Mouse (Mus musculus): Measurements from ENCODE around the gene Col5a2. TPM values are rescaled to one million over a fixed set of nuclear protein-coding genes. Genes with fewer than 3 reads are reported as not detected.
"Not testable (repeated sequence)": the region's sequence is repeated elsewhere in the genome, so short reads cannot be mapped to it uniquely, and the experiment has no call there.

The Col5a2 gene
- 2.1 and 2.8 TPM in 2 replicates for polyA plus RNA-seq (2012; rRNA removed)

DNA sequence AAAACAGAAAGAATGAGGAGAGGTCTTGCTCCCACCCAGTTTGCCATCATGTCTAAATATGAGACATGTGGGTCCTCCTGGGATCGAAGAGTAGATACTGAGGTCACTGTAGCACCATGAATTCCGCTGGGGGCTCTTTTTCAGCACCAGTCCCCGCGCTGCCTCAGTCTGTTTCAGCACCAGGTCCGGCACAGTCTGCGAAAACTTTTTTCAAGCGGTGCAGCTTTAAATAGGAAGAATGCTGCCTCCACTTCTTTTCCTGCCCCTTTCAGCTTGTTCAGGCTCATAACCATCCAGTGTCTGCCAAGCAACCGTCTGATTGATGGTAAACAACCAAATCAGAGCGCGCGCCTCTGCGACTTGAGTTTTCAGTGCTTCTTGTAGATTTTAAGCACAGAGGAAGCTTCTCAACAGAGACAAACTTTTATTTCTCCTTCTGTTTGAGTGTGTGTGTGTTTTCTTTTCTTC, at the start of gene Col5a2:
Gene Col5a2 (minus strand): TSS at position 418 of the 468 bp plus-strand sequence.
- no peaks in the 10 kb centered on the region for H3K4me1 ChIP-seq (ENCODE audit: control insufficient read depth, insufficient read depth, low read length)
- TF ChIP-seq CTCF (IDR thresholded peaks at IDR 0.05; ENCODE audit: extremely low read depth, insufficient read depth, low read length) (no peak), POLR2A (IDR thresholded peaks at IDR 0.05; ENCODE audit: extremely low read depth, insufficient read depth, low read length) (no peak)
- H3K27ac ChIP-seq (ENCODE audit: insufficient read depth, low read length): no peak within 1 kb of the TSS
- peak within 1 kb of the TSS; percentile 0 for H3K4me3 ChIP-seq (ENCODE audit: insufficient read depth, low read length)

DNA sequence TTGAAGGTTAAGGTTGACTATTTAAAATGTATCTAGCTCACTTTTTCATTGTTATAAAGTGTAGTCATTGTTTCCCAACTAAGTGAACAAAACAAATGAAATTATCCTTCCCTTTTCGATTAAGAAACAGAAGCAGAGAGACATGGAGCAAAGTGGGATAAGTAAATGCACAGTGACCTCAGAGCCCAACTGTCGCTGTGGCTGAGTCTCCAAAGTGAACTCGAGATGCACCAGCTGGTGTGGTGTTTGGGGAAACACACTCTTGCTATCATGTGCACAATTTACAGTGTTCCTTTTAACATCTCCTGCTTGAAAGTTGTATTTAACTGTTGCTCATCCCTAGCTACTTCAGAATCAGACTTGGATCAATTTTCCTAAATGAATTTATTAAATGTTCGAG, 47.4 kb upstream of the Col5a2 start:
- H3K4me1 ChIP-seq (ENCODE audit: control insufficient read depth, insufficient read depth, low read length): no peaks in the 10 kb centered on the region
- TF ChIP-seq POLR2A (IDR thresholded peaks at IDR 0.05; ENCODE audit: extremely low read depth, insufficient read depth, low read length) (no peak), CTCF (IDR thresholded peaks at IDR 0.05; ENCODE audit: extremely low read depth, insufficient read depth, low read length) (no peak)
- H3K4me3 ChIP-seq (ENCODE audit: insufficient read depth, low read length): no peak overlapping the region
- no peak overlapping the region for H3K27ac ChIP-seq (ENCODE audit: insufficient read depth, low read length)

DNA sequence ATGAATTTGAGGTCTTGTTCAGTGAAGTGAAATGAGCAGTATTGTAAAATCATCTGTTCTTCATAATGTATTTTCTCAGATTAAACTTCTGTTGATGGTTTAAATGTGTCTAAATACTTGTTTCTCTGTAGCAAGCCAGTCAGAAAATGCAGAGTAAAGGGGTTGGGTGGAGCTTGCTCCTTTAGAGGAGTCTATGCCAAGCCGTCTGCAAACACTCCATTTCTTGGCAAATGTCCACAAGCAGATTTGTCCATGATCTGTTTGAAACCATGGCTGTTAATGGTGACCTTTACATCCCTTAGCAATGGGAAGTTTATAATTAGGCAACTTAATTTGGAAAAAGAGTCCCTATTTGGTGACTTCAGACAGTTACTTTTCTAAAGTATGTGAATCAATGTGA, 38.8 kb upstream of the Col5a2 start:
- H3K4me3 ChIP-seq (ENCODE audit: insufficient read depth, low read length): no peak overlapping the region
- H3K4me1 ChIP-seq (ENCODE audit: control insufficient read depth, insufficient read depth, low read length): no peaks in the 10 kb centered on the region
- no peak overlapping the region for H3K27ac ChIP-seq (ENCODE audit: insufficient read depth, low read length)
- TF ChIP-seq POLR2A (IDR thresholded peaks at IDR 0.05; ENCODE audit: extremely low read depth, insufficient read depth, low read length) (no peak), CTCF (IDR thresholded peaks at IDR 0.05; ENCODE audit: extremely low read depth, insufficient read depth, low read length) (no peak)

DNA sequence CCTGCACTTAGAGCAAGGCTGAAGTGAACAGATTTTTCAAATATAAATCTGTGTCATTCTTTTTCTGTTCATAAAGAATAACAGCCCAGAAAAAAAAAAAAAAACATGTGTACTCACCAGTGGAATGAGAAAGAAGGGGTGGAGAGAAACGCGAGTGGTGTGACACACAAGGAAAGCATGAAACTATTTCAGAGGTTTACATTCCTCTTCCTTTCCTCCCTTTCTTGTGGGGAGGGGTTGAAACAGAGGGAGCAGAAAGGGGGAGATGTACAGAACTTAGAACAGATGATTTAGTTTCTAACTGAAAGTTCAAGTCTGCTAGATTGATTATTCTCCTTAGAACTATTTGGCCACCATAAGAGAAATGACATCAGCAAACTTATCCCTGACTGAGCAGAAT, 38.1 kb upstream of the Col5a2 start:
- TF ChIP-seq POLR2A (IDR thresholded peaks at IDR 0.05; ENCODE audit: extremely low read depth, insufficient read depth, low read length) (no peak), CTCF (IDR thresholded peaks at IDR 0.05; ENCODE audit: extremely low read depth, insufficient read depth, low read length) (no peak)
- Histone ChIP-seq H3K27ac (ENCODE audit: insufficient read depth, low read length) (no peak overlapping the region), H3K4me3 (ENCODE audit: insufficient read depth, low read length) (no peak overlapping the region), H3K4me1 (ENCODE audit: control insufficient read depth, insufficient read depth, low read length) (no peaks in the 10 kb centered on the region)

- no peak overlapping the region for H3K27ac ChIP-seq (ENCODE audit: insufficient read depth, low read length)
- H3K4me1 ChIP-seq (ENCODE audit: control insufficient read depth, insufficient read depth, low read length): no peaks in the 10 kb centered on the region
- TF ChIP-seq CTCF (IDR thresholded peaks at IDR 0.05; ENCODE audit: extremely low read depth, insufficient read depth, low read length): no peak
- TF ChIP-seq POLR2A (IDR thresholded peaks at IDR 0.05; ENCODE audit: extremely low read depth, insufficient read depth, low read length): no peak
- H3K4me3 ChIP-seq (ENCODE audit: insufficient read depth, low read length): no peak overlapping the region
Observed at GRCm38 (mm10) chr1:45531486-45531885, 28.4 kb upstream of the Col5a2 start.

DNA sequence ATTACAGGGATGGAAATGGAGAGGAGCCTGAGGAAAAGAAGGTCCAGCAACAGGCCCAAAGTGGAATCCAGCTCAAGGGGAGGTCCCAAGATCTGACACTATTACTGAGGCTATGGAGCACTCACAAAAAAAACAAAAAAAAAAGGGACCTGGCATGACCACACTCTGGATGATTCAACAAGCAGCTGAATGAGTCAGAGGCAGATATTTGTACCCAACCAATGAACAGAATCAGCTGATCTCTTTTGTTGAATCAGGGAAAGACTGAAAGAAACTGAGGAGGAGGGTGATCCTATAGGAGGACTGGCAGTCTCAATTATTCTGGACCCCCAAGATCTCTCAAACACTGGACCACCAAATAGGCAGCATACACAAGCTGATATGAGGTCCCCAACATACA, 24.4 kb upstream of the Col5a2 start:
- not testable (repeated sequence) for H3K4me3 ChIP-seq (ENCODE audit: insufficient read depth, low read length); H3K27ac ChIP-seq (ENCODE audit: insufficient read depth, low read length); H3K4me1 ChIP-seq (ENCODE audit: control insufficient read depth, insufficient read depth, low read length)

DNA sequence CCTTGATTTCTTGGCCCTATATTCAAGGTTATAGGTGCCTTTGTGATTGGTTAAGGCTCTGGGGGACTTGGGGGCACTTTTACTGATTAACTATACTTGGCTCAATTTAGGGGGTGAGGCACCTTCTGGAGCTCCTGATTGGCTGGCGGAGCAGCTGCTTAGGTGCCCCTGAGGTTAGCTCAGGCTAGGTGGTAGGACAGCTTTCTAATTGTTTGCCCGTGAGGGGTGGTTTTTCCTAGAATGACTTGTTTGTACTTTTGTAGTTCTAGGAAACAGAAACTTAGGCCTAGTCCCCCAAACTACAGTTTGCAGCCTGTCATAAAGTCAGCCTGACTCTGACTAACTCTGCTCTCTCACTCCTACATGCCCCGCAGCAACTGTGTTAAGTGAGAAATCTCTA, 20.5 kb upstream of the Col5a2 start:
- Histone ChIP-seq H3K4me3 (ENCODE audit: insufficient read depth, low read length) (no peak overlapping the region), H3K4me1 (ENCODE audit: control insufficient read depth, insufficient read depth, low read length) (no peaks in the 10 kb centered on the region), H3K27ac (ENCODE audit: insufficient read depth, low read length) (no peak overlapping the region)
- no peak for TF ChIP-seq CTCF (IDR thresholded peaks at IDR 0.05; ENCODE audit: extremely low read depth, insufficient read depth, low read length)

DNA sequence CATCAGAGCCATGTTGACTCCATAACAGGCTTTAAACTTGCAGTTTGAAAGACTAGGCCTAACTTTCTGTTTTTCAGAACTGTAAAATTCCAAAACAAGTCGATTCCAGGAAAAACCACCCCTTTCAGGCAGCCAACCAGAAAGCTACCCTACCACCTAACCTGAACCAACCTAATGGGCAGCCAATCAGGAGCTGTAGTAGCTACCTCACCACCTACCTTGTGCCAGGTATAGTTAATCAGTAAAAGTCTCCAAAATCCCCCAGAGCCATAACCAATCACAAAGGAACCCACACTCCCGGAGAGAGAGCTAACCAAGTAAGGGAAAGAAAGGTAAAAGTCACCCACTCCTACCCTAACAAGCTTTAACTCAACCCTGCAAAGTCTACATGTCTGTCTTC, 18.4 kb upstream of the Col5a2 start:
- no peak overlapping the region for H3K4me3 ChIP-seq (ENCODE audit: insufficient read depth, low read length)
- TF ChIP-seq CTCF (IDR thresholded peaks at IDR 0.05; ENCODE audit: extremely low read depth, insufficient read depth, low read length) (no peak), POLR2A (IDR thresholded peaks at IDR 0.05; ENCODE audit: extremely low read depth, insufficient read depth, low read length) (no peak)
- H3K4me1 ChIP-seq (ENCODE audit: control insufficient read depth, insufficient read depth, low read length): no peaks in the 10 kb centered on the region
- no peak overlapping the region for H3K27ac ChIP-seq (ENCODE audit: insufficient read depth, low read length)

DNA sequence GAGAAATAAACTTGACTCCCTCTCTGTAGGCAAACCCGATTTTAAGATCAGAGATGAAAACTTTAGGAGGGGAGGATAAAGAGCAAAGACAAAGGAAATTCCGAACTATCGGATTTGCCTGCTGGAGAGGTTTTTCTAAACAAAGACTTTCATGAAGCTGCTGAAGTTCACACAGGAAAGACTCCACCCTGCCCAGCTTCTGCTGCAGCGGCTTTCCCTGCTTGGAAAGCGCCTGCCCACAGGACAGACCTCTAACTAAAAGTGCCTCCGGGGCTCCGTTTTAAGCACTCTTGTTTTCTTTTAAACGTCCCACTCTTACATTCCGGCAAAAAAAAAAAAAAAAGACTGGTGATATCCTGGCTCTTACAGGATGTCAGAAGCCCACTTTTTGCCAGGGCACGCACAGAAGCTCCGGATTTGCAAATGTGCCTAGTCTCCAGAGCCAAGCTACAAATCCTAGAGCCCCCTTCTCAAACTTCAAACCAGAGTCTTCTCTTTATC, 791 bp downstream of the Col5a2 start:
- no peak overlapping the region for H3K27ac ChIP-seq (ENCODE audit: insufficient read depth, low read length)
- no peaks in the 10 kb centered on the region for H3K4me1 ChIP-seq (ENCODE audit: control insufficient read depth, insufficient read depth, low read length)
- H3K4me3 ChIP-seq (ENCODE audit: insufficient read depth, low read length): peak overlapping the region; percentile 0; the same call in 1 of the 2 replicates
- TF ChIP-seq CTCF (IDR thresholded peaks at IDR 0.05; ENCODE audit: extremely low read depth, insufficient read depth, low read length): no peak
- no peak for TF ChIP-seq POLR2A (IDR thresholded peaks at IDR 0.05; ENCODE audit: extremely low read depth, insufficient read depth, low read length)

DNA sequence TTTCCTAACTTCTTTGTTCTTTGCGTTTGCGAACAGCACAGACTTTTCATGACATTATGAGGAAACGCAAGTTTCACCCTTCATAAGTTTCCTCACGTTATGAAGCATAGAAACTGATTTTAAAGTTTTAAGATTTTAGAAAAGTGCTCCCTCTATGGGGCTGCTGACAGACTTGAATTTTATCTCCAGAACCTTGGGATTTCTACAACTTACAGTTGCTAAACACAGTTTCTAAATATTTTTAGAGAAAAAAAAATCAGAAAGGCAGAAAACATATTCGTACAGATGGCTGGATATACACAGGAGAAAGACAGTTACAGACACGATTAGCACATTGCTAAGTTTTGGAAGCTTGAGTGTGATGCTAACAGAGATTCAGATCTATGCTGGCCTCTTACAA, 1.6 kb downstream of the Col5a2 start:
- Histone ChIP-seq H3K4me3 (ENCODE audit: insufficient read depth, low read length) (no peak overlapping the region), H3K27ac (ENCODE audit: insufficient read depth, low read length) (no peak overlapping the region), H3K4me1 (ENCODE audit: control insufficient read depth, insufficient read depth, low read length) (no peaks in the 10 kb centered on the region)
- TF ChIP-seq POLR2A (IDR thresholded peaks at IDR 0.05; ENCODE audit: extremely low read depth, insufficient read depth, low read length): no peak
- no peak for TF ChIP-seq CTCF (IDR thresholded peaks at IDR 0.05; ENCODE audit: extremely low read depth, insufficient read depth, low read length)

- no peak for TF ChIP-seq POLR2A (IDR thresholded peaks at IDR 0.05; ENCODE audit: extremely low read depth, insufficient read depth, low read length)
- no peak for TF ChIP-seq CTCF (IDR thresholded peaks at IDR 0.05; ENCODE audit: extremely low read depth, insufficient read depth, low read length)
- no peaks in the 10 kb centered on the region for H3K4me1 ChIP-seq (ENCODE audit: control insufficient read depth, insufficient read depth, low read length)
- H3K27ac ChIP-seq (ENCODE audit: insufficient read depth, low read length): no peak overlapping the region
Observed at GRCm38 (mm10) chr1:45500456-45500855, 2.6 kb downstream of the Col5a2 start.

More at GRCm38 (mm10) chr1:45500456-45500855, 2.6 kb downstream of the Col5a2 start:
- H3K4me3 ChIP-seq (ENCODE audit: insufficient read depth, low read length): no peak overlapping the region
